Mouse (Mus musculus): ENCODE measurements at regions not wholly inside any gene's neighbourhood (a gene's known extent, or its start where the extent isn't known, plus 50 kb on each side); places are given as distances from the start of the nearest gene placed in this dataset.

GRCm38 (mm10) chr16:31609394-31610172, 53.7 kb upstream of the Dlg1 start:
- Histone ChIP-seq H3K36me3 (replicated peaks; ENCODE audit: control insufficient read depth, insufficient read depth, low read depth, low read length) (no peaks in the 10 kb centered on the region), H3K4me3 (ENCODE audit: low read depth, low read length) (no peak overlapping the region), H3K4me2 (ENCODE audit: low read depth, low read length) (no peak overlapping the region), H3K27me3 (ENCODE audit: control insufficient read depth, insufficient read depth, low read length) (no peaks in the 10 kb centered on the region), H3K27ac (replicated peaks; ENCODE audit: low read depth, low read length) (no peak overlapping the region), H3K9ac (replicated peaks; ENCODE audit: low read length) (no peak overlapping the region), H3K9me3 (replicated peaks; ENCODE audit: control insufficient read depth, low read length) (no peaks in the 10 kb centered on the region; the same call in 1 of the 2 replicates), H3K4me1 (ENCODE audit: control insufficient read depth, insufficient read depth, low read length) (no peaks in the 10 kb centered on the region)
- WGBS = 84% methylated on average over 10 of the region's 10 CpGs
- ATAC-seq (replicated peaks; ENCODE audit: insufficient number of reproducible peaks, low FRiP score, low TSS enrichment, low read depth) (no peak), DNase-seq (ENCODE audit: low spot score) (no peak)

All from embryonic facial prominence, embryonic 11.5 days (tissue).